Mouse (Mus musculus): ENCODE measurements around the gene Gm21972. TPM values are rescaled to one million over a fixed set of nuclear protein-coding genes. Genes with fewer than 3 reads are reported as not detected.

Gene Gm21972
- total RNA-seq, 2 experiments from 2014 or later: 1.8 TPM; not detected in 1

Other genes starting within 250 kb of the Gm21972 start
- 100 to 1,000 TPM in 1 of 2 experiments, 10 to 100 TPM in 1; 96.4 to 109 TPM for gene Itm2c, start 239.4 kb upstream of the Gm21972 start, total RNA-seq (2021)
- under 1 TPM in 1 of 2 experiments, not detected in 1; 0.17 TPM for gene 4933407L21Rik, start 205.2 kb upstream of the Gm21972 start, total RNA-seq (2021)
- gene Gpr55, start 172.6 kb upstream of the Gm21972 start, total RNA-seq (2021): not detected
- not detected for gene Spata3, start 116.8 kb upstream of the Gm21972 start, total RNA-seq (2021)
- gene 2810459M11Rik, start 87.8 kb upstream of the Gm21972 start, total RNA-seq (2021): not detected
- 100 to 1,000 TPM; 113 to 118 TPM for gene Psmd1, start 69.2 kb upstream of the Gm21972 start, total RNA-seq (2021)
- under 1 TPM in 1 of 2 experiments, not detected in 1; 0.35 TPM for gene Htr2b, start 21.7 kb upstream of the Gm21972 start, total RNA-seq (2021)
- 1 to 10 TPM; 5.2 to 5.7 TPM for gene Armc9, start 21.1 kb downstream of the Gm21972 start, total RNA-seq (2021)
- gene B3gnt7, start 169.2 kb downstream of the Gm21972 start, total RNA-seq (2021): under 1 TPM; 0.50 to 0.67 TPM
- gene Ncl, start 225.8 kb downstream of the Gm21972 start, total RNA-seq (2021): 100 to 1,000 TPM; 168 to 169 TPM

Data from heart, postnatal 10 days (tissue).